Comparison of ENCODE assay signal across 25 mouse cellular contexts in the genomic region with DNA sequence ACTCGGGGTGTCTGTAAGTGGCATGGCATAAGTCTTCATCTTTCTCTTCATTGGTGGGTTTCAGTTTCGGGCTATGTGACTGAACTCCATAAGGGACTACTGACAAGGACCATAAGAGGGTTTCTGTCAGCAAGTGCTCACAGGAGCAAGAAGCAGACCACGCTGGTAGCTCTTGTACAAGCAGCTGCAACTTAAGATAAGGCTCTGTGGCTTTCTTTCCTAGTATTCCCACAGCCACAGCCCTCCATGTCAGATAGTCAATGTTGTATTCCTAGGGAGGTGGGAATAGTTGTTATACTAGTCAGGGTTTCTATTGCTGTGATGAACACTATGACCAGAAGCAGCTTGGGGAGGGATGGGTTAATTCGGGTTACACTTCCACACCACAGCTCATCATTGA. TPM values are rescaled to one million over a fixed set of nuclear protein-coding genes. Genes with fewer than 3 reads are reported as not detected.
A peak's percentile ranks its signal among the peaks of the same experiment; 100 is the strongest.
DNase-seq lines count a peak whose midpoint lies in the region; ATAC-seq and TF ChIP-seq lines count a peak whose summit lies in the region.
"Had no signal": no experiment of that assay in that cellular context is flagged by ENCODE, and none has a peak within 500 bp of the region (broad histone marks: within the 10 kb centered on the region; RNA-seq: fewer than 3 reads in every experiment).

No protein-coding gene starts in this region.

- peaks cover 7% of the 10 kb centered on the region; the same call in 1 of the 2 replicates for H3K4me1 ChIP-seq in heart, embryonic 11.5 days (ENCODE audit: control insufficient read depth, insufficient read depth, low read length)
- 0 out of 2 replicates have a peak, but pooled peaks cover 5% of the 10 kb centered on the region for H3K4me1 ChIP-seq in liver, postnatal 0 days (ENCODE audit: insufficient read depth)
- H3K4me1 ChIP-seq: forebrain, embryonic 13.5 days; intestine, embryonic 15.5 days; kidney, embryonic 15.5 days had no signal

- no peak for TF ChIP-seq CTCF in liver, postnatal 0 days (IDR thresholded peaks at IDR 0.05; ENCODE audit: low read depth)

- 61% methylated on average over 4 of the region's 4 CpGs for WGBS in heart, embryonic 11.5 days (ENCODE audit: insufficient replicate concordance)
- WGBS in liver, postnatal 0 days (ENCODE audit: insufficient replicate concordance): 49% methylated on average over 4 of the region's 4 CpGs

- no peak for DNase-seq in heart, postnatal 14 days
- DNase-seq in c-Kit-positive CD71-positive TER-119-negative erythroid progenitor cells, embryonic 14.5 days (ENCODE audit: low read depth): peak; percentile 63
- DNase-seq in liver: peak; percentile 62
- no peak for DNase-seq in liver, postnatal 0 days
- DNase-seq in Muller cell, postnatal 12 days (ENCODE audit: inconsistent ontology term): no peak
- DNase-seq in layer of hippocampus, adult 9-10 months (ENCODE audit: low spot score): no peak
- DNase-seq in adrenal gland, adult 2 months: no peak
- DNase-seq: cerebellum, adult 9-11 months; gastrocnemius, postnatal 36 days; heart, postnatal 36 days; kidney, postnatal 4 days; lung, postnatal 10 days; right cerebral cortex, postnatal 25 days had no signal

- TF ChIP-seq EP300 in liver, postnatal 0 days (IDR thresholded peaks at IDR 0.05; ENCODE audit: low read depth): peak; percentile 88

- no peak overlapping the region for H3K4me3 ChIP-seq in heart, embryonic 11.5 days (ENCODE audit: low read depth, low read length)
- H3K4me3 ChIP-seq in liver, postnatal 0 days (ENCODE audit: low read depth, low read length): no peak overlapping the region
- H3K4me3 ChIP-seq: forebrain, embryonic 13.5 days; heart, embryonic 13.5 days; intestine, embryonic 15.5 days; kidney, embryonic 15.5 days; limb, embryonic 15.5 days had no signal

- H3K27ac ChIP-seq in heart, embryonic 11.5 days (ENCODE audit: low read depth, low read length): peak overlapping the region; percentile 0; the same call in 1 of the 2 replicates
- 0 out of 2 replicates have a peak overlapping the region, but pooled peaks have one; percentile 1 for H3K27ac ChIP-seq in liver, postnatal 0 days (ENCODE audit: low read depth)
- H3K27ac ChIP-seq: forebrain, embryonic 13.5 days; heart, embryonic 13.5 days; hindbrain, embryonic 14.5 days; intestine, embryonic 15.5 days; kidney, embryonic 15.5 days; limb, embryonic 15.5 days had no signal

- intact Hi-C loops in heart, postnatal 14 days (cut with DNase I): no loop called here

- peak overlapping the region; percentile 1; the same call in 1 of the 2 replicates for H3K4me2 ChIP-seq in heart, embryonic 11.5 days
- H3K4me2 ChIP-seq in liver, postnatal 0 days (ENCODE audit: low read depth, low read length): 0 out of 2 replicates have a peak overlapping the region, but pooled peaks have one; percentile 1
- H3K4me2 ChIP-seq: forebrain, embryonic 13.5 days; heart, embryonic 13.5 days; hindbrain, embryonic 14.5 days; intestine, embryonic 15.5 days; kidney, embryonic 15.5 days; limb, embryonic 15.5 days had no signal

- H3K9me3 ChIP-seq in heart, embryonic 11.5 days (replicated peaks; ENCODE audit: control insufficient read depth, low read length): no peaks in the 10 kb centered on the region
- peaks cover 4% of the 10 kb centered on the region; the same call in 1 of the 2 replicates for H3K9me3 ChIP-seq in liver, postnatal 0 days (ENCODE audit: low read length)
- H3K9me3 ChIP-seq: forebrain, embryonic 13.5 days; heart, embryonic 13.5 days; intestine, embryonic 15.5 days; kidney, embryonic 15.5 days; limb, embryonic 15.5 days had no signal

- no peak overlapping the region for H3K9ac ChIP-seq in heart, embryonic 11.5 days (ENCODE audit: low read depth, low read length)
- H3K9ac ChIP-seq in liver, postnatal 0 days (replicated peaks): no peak overlapping the region
- H3K9ac ChIP-seq: forebrain, embryonic 13.5 days; heart, embryonic 13.5 days; hindbrain, embryonic 14.5 days; intestine, embryonic 15.5 days; kidney, embryonic 15.5 days; limb, embryonic 15.5 days had no signal

- H3K36me3 ChIP-seq in heart, embryonic 11.5 days (ENCODE audit: control insufficient read depth, insufficient read depth, low read length): peaks cover 8% of the 10 kb centered on the region
- H3K36me3 ChIP-seq in liver, postnatal 0 days (replicated peaks; ENCODE audit: insufficient read depth, low read length): peaks cover 10% of the 10 kb centered on the region

- peaks cover 5% of the 10 kb centered on the region; the same call in 1 of the 2 replicates for H3K27me3 ChIP-seq in heart, embryonic 11.5 days (ENCODE audit: control insufficient read depth, insufficient read depth, low read length)
- no peaks in the 10 kb centered on the region for H3K27me3 ChIP-seq in liver, postnatal 0 days (ENCODE audit: insufficient read depth, low read length)
- H3K27me3 ChIP-seq: forebrain, embryonic 13.5 days; intestine, embryonic 15.5 days; kidney, embryonic 15.5 days; limb, embryonic 15.5 days had no signal

- ATAC-seq in heart, embryonic 11.5 days (replicated peaks; ENCODE audit: insufficient number of reproducible peaks, low FRiP score, low TSS enrichment): 0 out of 2 replicates have a peak, but pooled peaks have one; percentile 53
- peak; percentile 83 for ATAC-seq in liver, postnatal 0 days
- ATAC-seq: forebrain, embryonic 13.5 days had no signal

RNA-seq across cellular contexts. Expression of a gene that starts 3.7 kb away (rescaled TPM):
- 0.25 and 0.40 TPM in 2 replicates for polyA plus RNA-seq in heart, embryonic 11.5 days (2014; fragmentation: Nextera tagmentation; extraction: Ambion mirVana)
- total RNA-seq in heart, postnatal 14 days (2021): under 1 TPM in 1 of 2 experiments, not detected in 1; 0.10 TPM
- 0.16 and 0.17 TPM in 2 replicates for polyA plus RNA-seq in liver, postnatal 0 days (2015; fragmentation: Nextera tagmentation; extraction: Ambion mirVana)
- total RNA-seq in adrenal gland, adult 2 months (2021): under 1 TPM in 1 of 2 experiments, not detected in 1; 0.14 TPM
- polyA plus RNA-seq in adrenal gland, adult 2 months (2012; rRNA removed): not detected in 2 replicates
- total RNA-seq: adrenal gland, adult 18-20 months; gastrocnemius, postnatal 36 days; layer of hippocampus, postnatal 14 days; left cerebral cortex, postnatal 25 days; midbrain, postnatal 0 days; neutrophil, adult 5-6 weeks had no signal
- polyA plus RNA-seq: midbrain, postnatal 0 days had no signal

RNA-seq across cellular contexts. Expression of a gene that starts 16.6 kb away (rescaled TPM):
- 19.3 and 21.4 TPM in 2 replicates for polyA plus RNA-seq in heart, embryonic 11.5 days (2014; fragmentation: Nextera tagmentation; extraction: Ambion mirVana)
- total RNA-seq in heart, postnatal 14 days (2021): 10 to 100 TPM; 14.6 to 15.9 TPM
- 11.5 and 12.5 TPM in 2 replicates for polyA plus RNA-seq in liver, postnatal 0 days (2015; fragmentation: Nextera tagmentation; extraction: Ambion mirVana)
- total RNA-seq in adrenal gland, adult 2 months (2021): 10 to 100 TPM; 19.9 to 61.1 TPM
- 62.7 and 64.6 TPM in 2 replicates for polyA plus RNA-seq in adrenal gland, adult 2 months (2012; rRNA removed)

RNA-seq across cellular contexts. Expression of a gene that starts 16.7 kb away (rescaled TPM):
- polyA plus RNA-seq in heart, embryonic 11.5 days (2014; fragmentation: Nextera tagmentation; extraction: Ambion mirVana): 24.5 and 27.3 TPM in 2 replicates
- total RNA-seq in heart, postnatal 14 days (2021): 1 to 10 TPM; 8.4 to 9.4 TPM
- polyA plus RNA-seq in liver, postnatal 0 days (2015; fragmentation: Nextera tagmentation; extraction: Ambion mirVana): 9.4 and 10.6 TPM in 2 replicates
- total RNA-seq in adrenal gland, adult 2 months (2021): 10 to 100 TPM; 20.1 to 68.5 TPM
- 43.2 and 47.4 TPM in 2 replicates for polyA plus RNA-seq in adrenal gland, adult 2 months (2012; rRNA removed)

RNA-seq across cellular contexts. Expression of a gene that starts 33.4 kb away (rescaled TPM):
- polyA plus RNA-seq in heart, embryonic 11.5 days (2014; fragmentation: Nextera tagmentation; extraction: Ambion mirVana): 13.7 and 15.9 TPM in 2 replicates
- 10 to 100 TPM; 18.8 to 19.5 TPM for total RNA-seq in heart, postnatal 14 days (2021)
- polyA plus RNA-seq in liver, postnatal 0 days (2015; fragmentation: Nextera tagmentation; extraction: Ambion mirVana): 6.7 and 8.0 TPM in 2 replicates
- 10 to 100 TPM; 30.3 to 38.7 TPM for total RNA-seq in adrenal gland, adult 2 months (2021)
- polyA plus RNA-seq in adrenal gland, adult 2 months (2012; rRNA removed): 36.6 and 38.1 TPM in 2 replicates

RNA-seq across cellular contexts. Expression of a gene that starts 35.1 kb away (rescaled TPM):
- 4.8 and 5.4 TPM in 2 replicates for polyA plus RNA-seq in heart, embryonic 11.5 days (2014; fragmentation: Nextera tagmentation; extraction: Ambion mirVana)
- total RNA-seq in heart, postnatal 14 days (2021): under 1 TPM; 0.55 to 0.80 TPM
- 0.21 TPM in 1 of 2 replicates, not detected in the other for polyA plus RNA-seq in liver, postnatal 0 days (2015; fragmentation: Nextera tagmentation; extraction: Ambion mirVana)
- total RNA-seq in adrenal gland, adult 2 months (2021): 1 to 10 TPM; 2.1 to 6.5 TPM
- polyA plus RNA-seq in adrenal gland, adult 2 months (2012; rRNA removed): 2.1 and 5.1 TPM in 2 replicates
- total RNA-seq: neutrophil, adult 5-6 weeks had no signal

Comparison
In these comparisons a context has a peak if more than half of its experiments do, and no peak if none do; other contexts are left out.
1. DNase-seq: peak in c-Kit-positive CD71-positive TER-119-negative erythroid progenitor cells, embryonic 14.5 days (single experiment) and liver (single experiment); none in heart, postnatal 14 days (0 of 2), liver, postnatal 0 days (single experiment), Muller cell, postnatal 12 days (single experiment), layer of hippocampus, adult 9-10 months (single experiment) and adrenal gland, adult 2 months (single experiment).